Mouse (Mus musculus) heart, postnatal 10 days (tissue): ENCODE results near the gene Ddx43. TPM values are rescaled to one million over a fixed set of nuclear protein-coding genes. Genes with fewer than 3 reads are reported as not detected.

Experiments
- DNase-seq, 2 experiments: peaks; one replicate each; pipeline ENCODE4 v3.0.0; 2021
- intact Hi-C: fragments of 180-260 bp; cut with DNase I; formaldehyde crosslinking; loops from one replicate; pipeline ENCODE4 v1.15.1; 2025
- total RNA-seq, 2 experiments: library from RNA; stranded (reverse); gene quantifications; 2 replicates each; pipeline ENCODE4 v1.2.3; 2021

Gene Ddx43
- total RNA-seq, 2 experiments from 2014 or later = not detected

DNA sequence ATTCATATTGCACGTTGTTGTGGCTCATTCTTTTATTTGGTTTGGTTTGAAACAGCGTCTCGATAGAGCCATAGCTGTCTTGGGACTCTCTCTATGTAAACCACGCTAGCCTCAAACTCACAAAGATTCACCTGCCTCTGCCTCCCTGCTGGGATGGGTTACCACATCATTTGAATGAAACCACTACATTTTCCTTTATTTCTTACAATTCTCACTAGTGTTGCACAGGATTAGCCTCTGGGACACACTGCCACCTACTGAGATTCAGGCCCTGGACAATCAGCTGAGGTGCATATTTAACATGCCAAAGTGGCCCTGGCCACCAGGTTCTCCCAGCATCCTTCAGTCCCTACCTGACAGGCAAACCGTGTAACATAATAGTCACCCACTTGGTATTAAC lies 43.8 kb downstream of the Ddx43 start:
- DNase-seq = no peak
- intact Hi-C loops = no loop called here

- DNase-seq = no peak
- intact Hi-C loops = no loop called here
These were observed 46.6 kb downstream of the Ddx43 start for GRCm38 (mm10) chr9:78442237-78442578.

GRCm38 (mm10) chr9:78442579-78443392 lies 47.2 kb downstream of the Ddx43 start, which contains the start of gene Cgas:
Gene Cgas, minus strand, starts transcription at chr9:78443237.
- intact Hi-C loops = no loop called here

DNA sequence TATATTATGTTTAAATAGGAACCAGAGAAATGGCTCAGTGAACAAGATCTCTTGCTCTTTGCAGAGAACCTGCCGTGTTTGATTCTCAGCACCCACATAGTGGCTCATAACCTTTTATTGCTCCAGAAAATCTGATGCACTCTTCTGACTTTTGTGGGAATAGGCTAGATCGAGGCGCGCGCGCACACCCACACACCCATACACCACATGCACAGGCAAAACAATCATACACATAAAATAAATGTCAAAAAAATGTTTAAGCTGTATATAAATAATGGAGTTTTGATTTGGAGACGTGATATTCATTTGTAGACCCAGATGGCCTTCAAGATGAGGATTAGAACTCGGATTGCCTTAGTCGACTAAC lies 52.0 kb downstream of the Ddx43 start:
- intact Hi-C loops = no loop called here
- DNase-seq = no peak

More at GRCm38 (mm10) chr9:78442579-78443392, 47.2 kb downstream of the Ddx43 start, which contains the start of gene Cgas:
- peak; percentile 72 to 78 for DNase-seq

DNA sequence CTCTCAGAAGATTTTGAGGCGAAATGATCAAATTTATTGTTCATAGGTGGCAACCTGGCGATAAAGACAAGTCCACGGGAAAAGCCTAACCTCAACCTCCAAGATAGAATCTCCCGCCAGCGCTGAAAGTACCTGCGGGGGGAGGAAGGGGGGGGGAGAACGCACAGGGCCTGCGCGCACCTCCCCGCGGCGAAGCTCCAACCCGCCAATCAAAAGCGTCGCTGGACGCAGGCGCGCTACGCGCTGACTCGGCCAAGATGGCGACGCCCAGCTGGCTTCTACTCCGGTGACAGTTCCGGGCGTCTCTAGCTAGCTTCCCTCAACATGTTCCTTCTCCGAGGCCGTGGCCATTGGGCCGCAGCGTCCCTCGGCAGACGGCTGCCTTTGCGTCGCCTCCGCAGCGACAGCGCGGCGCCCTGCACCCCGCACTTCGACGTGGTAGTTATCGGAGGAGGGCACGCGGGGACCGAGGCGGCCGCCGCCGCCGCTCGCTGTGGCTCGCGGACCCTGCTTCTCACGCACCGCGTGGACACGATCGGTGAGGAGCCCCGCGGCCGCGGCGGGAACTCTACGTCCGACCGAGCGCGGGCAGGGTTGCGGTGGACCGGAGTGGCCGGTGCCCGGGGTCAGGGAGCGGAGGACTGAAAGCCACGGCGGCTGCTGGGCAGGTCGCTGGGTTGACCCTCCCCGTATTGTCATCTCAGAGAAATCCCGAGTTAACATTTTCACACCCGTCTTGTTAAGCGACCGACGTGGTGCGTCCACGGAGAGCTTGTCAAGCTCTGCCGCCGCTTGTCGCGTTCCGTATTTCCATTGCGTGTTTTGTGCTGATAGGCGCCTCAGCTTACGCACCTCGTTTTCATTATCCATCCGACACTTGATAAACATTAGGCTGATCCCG lies 52.6 kb downstream of the Ddx43 start, which contains the start of the genes Mto1 and Gm17324:
Gene Mto1 (plus strand): TSS at position 236 of the 901 bp plus-strand sequence.
Gene Gm17324 (minus strand): TSS at position 814 of the 901 bp plus-strand sequence.
- peak; percentile 93 to 94 for DNase-seq
- intact Hi-C loops = loop anchor here (1.0 kb wide), 1 partner anchor 33 kb away; no protein-coding TSS in a partner anchor

DNA sequence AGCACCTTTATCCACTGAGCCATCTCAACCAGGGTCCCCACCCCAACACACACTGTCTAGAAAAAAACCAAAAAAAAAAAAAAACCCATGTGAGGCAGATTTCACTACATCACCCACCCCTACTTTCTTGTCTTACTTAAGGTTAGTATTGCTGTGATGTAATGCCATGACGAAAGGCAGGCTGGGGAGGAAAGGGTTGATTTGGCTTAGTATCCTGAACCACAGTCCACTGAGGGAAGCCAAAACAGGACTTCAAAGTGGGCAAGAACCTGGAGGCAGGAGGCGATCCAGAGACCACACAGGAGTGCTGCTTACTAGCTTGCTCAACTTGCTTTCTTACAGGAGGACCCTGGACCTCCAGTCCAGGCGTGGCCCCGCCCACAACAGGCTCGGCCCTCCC lies 54.8 kb downstream of the Ddx43 start:
- intact Hi-C loops = no loop called here
- no peak for DNase-seq

DNA sequence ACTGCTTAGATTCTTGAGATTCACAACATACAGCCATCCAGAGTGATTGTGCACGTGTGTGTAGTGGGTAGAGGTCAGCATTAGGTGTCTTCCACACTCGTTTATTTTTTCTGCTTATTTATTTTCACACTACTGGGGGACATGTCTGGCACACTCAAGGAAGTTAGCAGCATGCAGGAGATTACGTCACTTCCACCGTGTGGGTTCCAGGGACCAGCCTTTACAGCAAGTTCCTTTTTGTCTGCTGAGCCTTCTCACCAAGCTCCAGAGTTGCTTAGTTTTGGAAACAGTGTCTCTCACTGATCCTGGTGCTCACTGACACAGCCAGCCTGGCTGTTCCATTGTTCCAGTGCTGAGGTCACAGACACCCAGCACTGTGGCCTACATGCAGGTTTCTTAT lies 55.8 kb downstream of the Ddx43 start:
- intact Hi-C loops = no loop called here
- peak in 1 of 2 experiments; percentile 32 for DNase-seq

- DNase-seq = no peak
- intact Hi-C loops = no loop called here
These were observed 61.4 kb downstream of the Ddx43 start for GRCm38 (mm10) chr9:78457026-78457425.

- DNase-seq = no peak
- intact Hi-C loops = no loop called here
These were observed 67.8 kb downstream of the Ddx43 start for GRCm38 (mm10) chr9:78463337-78463736.

- intact Hi-C loops = no loop called here
- DNase-seq = no peak
These were observed 70.1 kb downstream of the Ddx43 start for GRCm38 (mm10) chr9:78465725-78466124.

Other genes starting within 250 kb of the Ddx43 start
- gene Gsta4, start 213.0 kb upstream of the Ddx43 start, total RNA-seq = 10 to 100 TPM; 57.3 to 60.8 TPM
- gene Gsta1, start 165.1 kb upstream of the Ddx43 start, total RNA-seq = under 1 TPM in 1 of 2 experiments, not detected in 1; 0.55 TPM
- not detected for gene Gm3776, start 138.6 kb upstream of the Ddx43 start, total RNA-seq
- gene Gm10639, start 105.9 kb upstream of the Ddx43 start, total RNA-seq = not detected
- not detected for gene Omt2a, start 81.0 kb upstream of the Ddx43 start, total RNA-seq
- gene Omt2b, start 68.2 kb upstream of the Ddx43 start, total RNA-seq = not detected
- gene Gsta2, start 40.0 kb upstream of the Ddx43 start, total RNA-seq = not detected
- gene Dppa5a, start 27.6 kb upstream of the Ddx43 start, total RNA-seq = not detected
- not detected for gene Ooep, start 17.1 kb upstream of the Ddx43 start, total RNA-seq
- gene Cgas, start 47.5 kb downstream of the Ddx43 start, total RNA-seq = 1 to 10 TPM in 1 of 2 experiments, under 1 TPM in 1; 0.96 to 1.1 TPM
- 10 to 100 TPM; 18.9 to 21.8 TPM for gene Mto1, start 52.4 kb downstream of the Ddx43 start, total RNA-seq
- gene Gm17324, start 53.0 kb downstream of the Ddx43 start, total RNA-seq = not detected
- gene Eef1a1, start 93.4 kb downstream of the Ddx43 start, total RNA-seq = 1,000 to 10,000 TPM; 3,592 to 3,750 TPM
- gene Slc17a5, start 192.3 kb downstream of the Ddx43 start, total RNA-seq = 1 to 10 TPM; 7.6 to 7.7 TPM
- 10 to 100 TPM; 13.0 to 13.5 TPM for gene Cd109, start 219.8 kb downstream of the Ddx43 start, total RNA-seq